Mouse (Mus musculus) heart, embryonic 16.5 days (tissue): ENCODE data around the gene Ackr2. TPM values are rescaled to one million over a fixed set of nuclear protein-coding genes. Genes with fewer than 3 reads are reported as not detected.

ENCODE experiments used
- polyA plus RNA-seq: library from polyadenylated mRNA; unstranded; fragments of >200 nt; fragmentation: Nextera tagmentation; extraction: Ambion mirVana; gene quantifications from 2 replicates; pipeline ENCODE4 v1.2.1, GENCODE M21; 2015

Gene Ackr2
- polyA plus RNA-seq, 1 experiment from 2014 or later, result 2.1 TPM

Other genes starting within 250 kb of the Ackr2 start
- gene Sec22c, start 192.9 kb upstream of the Ackr2 start, polyA plus RNA-seq, result 5.3 and 5.4 TPM in 2 replicates
- gene Ss18l2, start 188.0 kb upstream of the Ackr2 start, polyA plus RNA-seq, result 172 and 177 TPM in 2 replicates
- gene Nktr, start 179.2 kb upstream of the Ackr2 start, polyA plus RNA-seq, result 42.5 and 45.3 TPM in 2 replicates
- 15.8 and 21.3 TPM in 2 replicates for gene Zfp651, start 139.0 kb upstream of the Ackr2 start, polyA plus RNA-seq
- 6.5 and 6.8 TPM in 2 replicates for gene Klhl40, start 120.7 kb upstream of the Ackr2 start, polyA plus RNA-seq
- gene Hhatl, start 105.8 kb upstream of the Ackr2 start, polyA plus RNA-seq, result 23.8 and 25.3 TPM in 2 replicates
- gene Ccdc13, start 58.9 kb upstream of the Ackr2 start, polyA plus RNA-seq, result 0.34 and 0.42 TPM in 2 replicates
- 214 and 262 TPM in 2 replicates for gene Higd1a, start 40.0 kb upstream of the Ackr2 start, polyA plus RNA-seq
- gene Cyp8b1, start 17.9 kb downstream of the Ackr2 start, polyA plus RNA-seq, result 0.13 TPM in 1 of 2 replicates, not detected in the other
- gene Fam198a, start 52.6 kb downstream of the Ackr2 start, polyA plus RNA-seq, result 1.6 and 1.8 TPM in 2 replicates
- 12.5 and 13.0 TPM in 2 replicates for gene Pomgnt2, start 98.8 kb downstream of the Ackr2 start, polyA plus RNA-seq
- gene Snrk, start 218.9 kb downstream of the Ackr2 start, polyA plus RNA-seq, result 59.1 and 61.7 TPM in 2 replicates